Mouse (Mus musculus): ENCODE measurements around the gene Soat1. TPM values are rescaled to one million over a fixed set of nuclear protein-coding genes. Genes with fewer than 3 reads are reported as not detected.

Soat1 gene
- polyA plus RNA-seq, 1 experiment from 2014 or later: 34.4 TPM

GRCm38 (mm10) chr1:156464963-156465362 is 9.2 kb downstream of the Soat1 start:
- ATAC-seq (no peak), DNase-seq (ENCODE audit: low read depth, low spot score) (no peak)
- TF ChIP-seq CTCF (IDR thresholded peaks at IDR 0.05): no peak
- in situ Hi-C loops (cut with MboI; ENCODE audit: low pct_unique_long_range_greater_than_20kb): no loop called here
- H3K27me3 ChIP-seq: no peaks in the 10 kb centered on the region
- CTCF ChIA-PET: no interaction called here
- POLR2A ChIA-PET: no interaction called here

- ChIA-PET CTCF (no interaction called here), POLR2A (no interaction called here)
- in situ Hi-C loops (cut with MboI; ENCODE audit: low pct_unique_long_range_greater_than_20kb): no loop called here
- DNase-seq (ENCODE audit: low read depth, low spot score) (no peak), ATAC-seq (no peak)
- TF ChIP-seq CTCF (IDR thresholded peaks at IDR 0.05): no peak
- H3K27me3 ChIP-seq: no peaks in the 10 kb centered on the region
These were observed 9.9 kb downstream of the Soat1 start for GRCm38 (mm10) chr1:156463981-156464853.

DNA sequence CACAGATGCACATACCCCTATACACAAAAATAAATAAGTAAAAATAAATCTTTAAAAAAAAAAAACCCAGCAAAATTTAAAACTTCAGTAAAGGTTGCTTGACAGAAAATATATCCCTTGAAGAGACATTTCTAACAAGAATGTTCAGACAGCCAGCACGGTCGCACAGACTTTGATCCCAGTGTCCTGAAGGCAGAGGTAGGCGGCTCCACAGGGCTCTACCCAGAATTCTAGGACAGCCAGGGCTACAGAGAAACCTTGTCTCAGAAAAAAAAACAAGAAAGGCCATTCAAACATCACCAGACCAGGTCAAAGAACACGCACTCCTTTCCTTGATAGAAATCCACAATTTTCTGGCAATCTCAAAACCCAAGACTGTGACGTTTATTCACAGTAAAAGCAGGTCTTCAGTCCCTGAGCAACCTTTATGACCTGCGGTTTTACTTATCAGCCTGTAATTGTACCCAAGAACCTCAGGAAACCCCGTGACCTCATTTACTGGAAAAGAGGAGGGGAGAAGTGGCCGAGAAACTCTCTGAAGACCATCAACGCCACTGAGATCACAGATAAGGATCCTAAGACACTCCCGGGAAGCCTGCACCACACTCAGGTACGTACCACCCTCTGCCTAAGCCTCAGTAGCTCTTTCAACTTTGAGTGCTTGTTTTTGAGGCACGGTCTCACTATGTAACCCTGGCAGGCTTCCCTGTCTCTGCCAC is 11.7 kb downstream of the Soat1 start:
- TF ChIP-seq CTCF (IDR thresholded peaks at IDR 0.05): no peak
- no peaks in the 10 kb centered on the region for H3K27me3 ChIP-seq
- POLR2A ChIA-PET: no interaction called here
- ATAC-seq (no peak), DNase-seq (ENCODE audit: low read depth, low spot score) (no peak)
- CTCF ChIA-PET: no interaction called here
- in situ Hi-C loops (cut with MboI; ENCODE audit: low pct_unique_long_range_greater_than_20kb): no loop called here

DNA sequence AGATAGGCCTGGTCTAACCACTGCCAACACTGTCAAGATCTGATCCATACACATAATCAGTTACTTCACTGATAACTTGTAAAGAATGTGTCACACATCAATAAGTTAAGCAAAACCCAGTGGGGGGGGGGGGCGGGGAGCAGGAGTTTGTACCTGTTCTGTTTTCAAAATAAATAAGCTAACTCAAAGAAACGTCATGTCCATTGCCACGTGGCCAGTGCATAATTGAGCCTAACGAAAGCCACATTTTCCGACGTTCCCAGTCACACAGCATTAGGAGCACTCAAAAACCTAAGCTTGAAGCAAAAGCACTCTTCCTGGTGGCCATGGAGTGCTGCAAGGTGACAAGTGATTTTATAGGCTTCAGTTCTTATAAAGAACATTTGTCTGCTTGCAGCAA is 13.1 kb downstream of the Soat1 start:
- DNase-seq (ENCODE audit: low read depth, low spot score) (no peak), ATAC-seq (no peak)
- H3K27me3 ChIP-seq: no peaks in the 10 kb centered on the region
- TF ChIP-seq CTCF (IDR thresholded peaks at IDR 0.05): no peak
- ChIA-PET POLR2A (no interaction called here), CTCF (no interaction called here)
- in situ Hi-C loops (cut with MboI; ENCODE audit: low pct_unique_long_range_greater_than_20kb): no loop called here

- in situ Hi-C loops (cut with MboI; ENCODE audit: low pct_unique_long_range_greater_than_20kb): no loop called here
- no peak for TF ChIP-seq CTCF (IDR thresholded peaks at IDR 0.05)
These were observed 13.9 kb downstream of the Soat1 start for GRCm38 (mm10) chr1:156460216-156460615.

DNA sequence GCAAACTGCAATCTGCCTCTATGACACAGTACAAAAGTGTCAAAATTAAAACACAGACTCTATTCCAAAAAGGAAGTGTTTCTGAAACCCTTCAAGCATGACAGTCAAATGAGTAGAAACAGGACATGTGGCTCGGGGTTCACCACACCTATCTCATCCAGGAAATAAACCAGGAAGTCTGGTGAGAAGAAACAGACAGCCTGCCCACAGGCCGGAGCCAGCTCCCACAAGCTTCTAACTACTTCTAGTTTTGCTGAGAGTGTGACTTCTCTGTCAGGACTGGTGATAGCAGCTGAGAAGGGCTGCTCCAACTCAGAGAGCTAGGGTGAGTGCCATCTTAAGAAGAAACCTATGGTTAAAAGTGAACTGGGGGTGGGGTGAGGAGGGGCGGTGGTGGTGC is 14.4 kb downstream of the Soat1 start:
- no peak for TF ChIP-seq CTCF (IDR thresholded peaks at IDR 0.05)
- no peak for DNase-seq (ENCODE audit: low read depth, low spot score)
- in situ Hi-C loops (cut with MboI; ENCODE audit: low pct_unique_long_range_greater_than_20kb): no loop called here
- POLR2A ChIA-PET: no interaction called here
- ATAC-seq: no peak
- CTCF ChIA-PET: interaction anchor here (1.0 to 2.4 kb wide), 3 partner anchors 10 to 15 kb away, joined by 3 to 6 read pairs (median 3); partner anchors contain the start of gene Soat1
- no peaks in the 10 kb centered on the region for H3K27me3 ChIP-seq

More at GRCm38 (mm10) chr1:156460216-156460615, 13.9 kb downstream of the Soat1 start:
- no peaks in the 10 kb centered on the region for H3K27me3 ChIP-seq
- DNase-seq (ENCODE audit: low read depth, low spot score): no peak
- ChIA-PET CTCF (interaction anchor here (2.4 kb wide), 1 partner anchor 10 kb away, joined by 6 read pairs; no protein-coding TSS in a partner anchor), POLR2A (no interaction called here)
- ATAC-seq: no peak

- TF ChIP-seq CTCF (IDR thresholded peaks at IDR 0.05): no peak
- ChIA-PET POLR2A (no interaction called here), CTCF (interaction anchor here (2.4 kb wide), 1 partner anchor 9 kb away, joined by 6 read pairs; no protein-coding TSS in a partner anchor)
These were observed 15.6 kb downstream of the Soat1 start for GRCm38 (mm10) chr1:156458391-156459060.

DNA sequence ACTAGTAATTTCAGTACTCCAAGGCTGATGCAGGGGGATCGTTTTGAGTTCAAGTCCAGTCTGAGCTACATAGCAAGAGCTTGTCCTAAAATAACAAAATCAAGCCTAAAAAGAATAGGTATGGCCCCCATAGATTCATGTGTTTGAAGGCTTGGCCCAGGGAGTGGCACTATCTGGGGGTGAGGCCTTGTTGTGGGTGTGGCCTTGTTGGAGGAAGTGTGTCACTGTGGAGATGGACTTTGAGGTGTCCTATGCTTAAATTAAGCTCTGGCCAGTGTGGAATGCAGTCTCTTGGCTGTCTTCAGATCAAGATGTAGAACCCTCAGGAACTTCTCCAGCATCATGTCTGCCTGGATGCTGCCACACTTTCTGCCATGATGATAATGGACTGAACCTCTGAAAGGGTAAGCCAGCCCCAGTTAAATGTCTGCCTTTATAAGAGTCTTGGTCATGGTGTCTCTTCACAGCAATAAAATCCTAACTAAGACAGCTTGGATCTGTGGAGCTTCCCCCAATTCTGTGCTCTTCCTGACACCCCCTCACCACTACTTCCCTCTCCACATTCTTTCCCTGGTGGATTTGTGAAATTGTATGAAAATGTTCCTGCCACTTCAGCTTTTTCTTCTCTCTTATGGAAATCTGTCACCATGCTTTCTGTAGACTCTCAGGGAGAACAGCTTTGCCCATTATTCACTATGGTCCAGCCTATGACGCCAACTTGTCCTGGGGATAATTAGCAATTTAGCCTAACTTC is 18.9 kb downstream of the Soat1 start:
- in situ Hi-C loops (cut with MboI; ENCODE audit: low pct_unique_long_range_greater_than_20kb): no loop called here
- no peak for ATAC-seq
- POLR2A ChIA-PET: interaction anchor here (0.7 kb wide), 1 partner anchor 32 kb away, joined by 4 read pairs; no protein-coding TSS in a partner anchor
- TF ChIP-seq CTCF (IDR thresholded peaks at IDR 0.05): no peak
- DNase-seq (ENCODE audit: low read depth, low spot score): no peak
- CTCF ChIA-PET: interaction anchor here (0.9 to 1.5 kb wide), 5 partner anchors 8 to 33 kb away, joined by 3 to 4 read pairs (median 3); no protein-coding TSS in a partner anchor
- H3K27me3 ChIP-seq: no peaks in the 10 kb centered on the region

More at GRCm38 (mm10) chr1:156458391-156459060, 15.6 kb downstream of the Soat1 start:
- DNase-seq (ENCODE audit: low read depth, low spot score): no peak
- in situ Hi-C loops (cut with MboI; ENCODE audit: low pct_unique_long_range_greater_than_20kb): no loop called here
- ATAC-seq: no peak
- H3K27me3 ChIP-seq: no peaks in the 10 kb centered on the region

- DNase-seq (ENCODE audit: low read depth, low spot score): no peak
- TF ChIP-seq CTCF (IDR thresholded peaks at IDR 0.05): no peak
- in situ Hi-C loops (cut with MboI; ENCODE audit: low pct_unique_long_range_greater_than_20kb): no loop called here
- no peaks in the 10 kb centered on the region for H3K27me3 ChIP-seq
- ATAC-seq: no peak
- ChIA-PET POLR2A (no interaction called here), CTCF (interaction anchor here (1.3 kb wide), 1 partner anchor 14 kb away, joined by 3 read pairs; no protein-coding TSS in a partner anchor)
These were observed 19.7 kb downstream of the Soat1 start for GRCm38 (mm10) chr1:156454384-156454783.

GRCm38 (mm10) chr1:156453876-156454275 is 20.3 kb downstream of the Soat1 start:
- POLR2A ChIA-PET: no interaction called here
- CTCF ChIA-PET: no interaction called here
- no peak for TF ChIP-seq CTCF (IDR thresholded peaks at IDR 0.05)
- DNase-seq (ENCODE audit: low read depth, low spot score) (no peak), ATAC-seq (no peak)
- no peaks in the 10 kb centered on the region for H3K27me3 ChIP-seq
- in situ Hi-C loops (cut with MboI; ENCODE audit: low pct_unique_long_range_greater_than_20kb): no loop called here

Data from Patski (cell line).